Mouse (Mus musculus) spleen, adult 2 months (tissue): Measurements from ENCODE around the gene Mettl27. TPM values are rescaled to one million over a fixed set of nuclear protein-coding genes. Genes with fewer than 3 reads are reported as not detected.

Source experiments
- DNase-seq, 2 experiments: peaks; one replicate each; pipeline versions ENCODE4 v3.0.0 to v3.0.0-alpha.2; 2012 to 2021; ENCODE audit warnings: low spot score in 2 of 2, low read depth in 1 of 2
- H3K27ac ChIP-seq: fragments of 200-500 bp; 2 replicates; pipeline ENCODE4 v1.5.1; 2012; ENCODE audit warnings: low read length, inconsistent platforms; ENCODE audit not compliant: insufficient read depth
- H3K27me3 ChIP-seq: fragments of 200-500 bp; 2 replicates; pipeline ENCODE4 v1.6.1; 2012; ENCODE audit warnings: mild to moderate bottlenecking, moderate library complexity, low read length, inconsistent platforms; ENCODE audit not compliant: control insufficient read depth, insufficient read depth
- H3K36me3 ChIP-seq: fragments of 200-500 bp; 2 replicates; pipeline ENCODE4 v1.6.1; 2012; ENCODE audit warnings: mild to moderate bottlenecking, low read length, inconsistent platforms; ENCODE audit not compliant: control insufficient read depth, insufficient read depth
- H3K4me1 ChIP-seq: fragments of 200-500 bp; 2 replicates; pipeline ENCODE4 v1.6.1; 2011; ENCODE audit warnings: inconsistent platforms; ENCODE audit not compliant: control insufficient read depth, insufficient read depth, insufficient read length
- H3K4me3 ChIP-seq: fragments of 200-500 bp; 2 replicates; pipeline ENCODE4 v1.5.1; 2011; ENCODE audit warnings: mild to moderate bottlenecking, inconsistent platforms; ENCODE audit not compliant: insufficient read depth, insufficient read length; ENCODE audit errors: extremely low read depth
- CTCF ChIP-seq: fragments of 200-500 bp; IDR thresholded peaks from 2 replicates; pipeline ENCODE4 v1.5.1; 2011; ENCODE audit warnings: mild to moderate bottlenecking, inconsistent platforms; ENCODE audit not compliant: insufficient read depth, insufficient read length, insufficient replicate concordance; ENCODE audit errors: extremely low read depth
- POLR2A ChIP-seq: fragments of 200-500 bp; IDR thresholded peaks from 2 replicates; pipeline ENCODE4 v1.6.1; 2011; ENCODE audit warnings: low read depth, low read length, inconsistent platforms
- WGBS: fragments of 180-500 bp; shearing (Covaris S2); methylation state at CpG from one replicate; pipeline ENCODE4 v1.1.7; 2018; 5-methylcytosine and 5-hydroxymethylcytosine counted together
- polyA plus RNA-seq: library from polyadenylated mRNA; depleted of rRNA; stranded (reverse); fragments of >200 nt; gene quantifications from 2 replicates; pipeline ENCODE4 v1.2.3, GENCODE M21; 2012

Gene Mettl27
- polyA plus RNA-seq, 1 experiment = 9.8 TPM

GRCm38 (mm10) chr5:134895291-134895690 is 36.9 kb upstream of the Mettl27 start:
- TF ChIP-seq POLR2A = no peak
- no peak for TF ChIP-seq CTCF
- no peaks in the 10 kb centered on the region for H3K4me1 ChIP-seq
- H3K27ac ChIP-seq = no peak overlapping the region
- H3K27me3 ChIP-seq = no peaks in the 10 kb centered on the region
- DNase-seq = no peak
- no peak overlapping the region for H3K4me3 ChIP-seq
- H3K36me3 ChIP-seq = no peaks in the 10 kb centered on the region
- 89% methylated on average over 8 of the region's 8 CpGs for WGBS

GRCm38 (mm10) chr5:134896965-134897364 is 35.2 kb upstream of the Mettl27 start:
- no peak overlapping the region for H3K4me3 ChIP-seq
- no peaks in the 10 kb centered on the region for H3K36me3 ChIP-seq
- TF ChIP-seq CTCF (no peak), POLR2A (no peak)
- H3K27ac ChIP-seq = no peak overlapping the region
- WGBS = 97% methylated on average over 8 of the region's 8 CpGs
- no peaks in the 10 kb centered on the region for H3K27me3 ChIP-seq
- DNase-seq = no peak
- no peaks in the 10 kb centered on the region for H3K4me1 ChIP-seq

- DNase-seq = no peak
- no peaks in the 10 kb centered on the region for H3K4me1 ChIP-seq
- H3K4me3 ChIP-seq = no peak overlapping the region
- TF ChIP-seq POLR2A = no peak
- TF ChIP-seq CTCF = no peak
- WGBS = 89% methylated on average over 17 of the region's 17 CpGs
- H3K27ac ChIP-seq = no peak overlapping the region
- H3K36me3 ChIP-seq = no peaks in the 10 kb centered on the region
- no peaks in the 10 kb centered on the region for H3K27me3 ChIP-seq
These were observed 34.6 kb upstream of the Mettl27 start for GRCm38 (mm10) chr5:134897596-134897995.

GRCm38 (mm10) chr5:134901012-134901643 is 31.0 kb upstream of the Mettl27 start:
- TF ChIP-seq POLR2A (no peak), CTCF (no peak)
- Histone ChIP-seq H3K4me1 (no peaks in the 10 kb centered on the region), H3K4me3 (no peak overlapping the region), H3K36me3 (no peaks in the 10 kb centered on the region), H3K27me3 (no peaks in the 10 kb centered on the region), H3K27ac (no peak overlapping the region)
- WGBS = 63% methylated on average over 12 of the region's 12 CpGs
- no peak for DNase-seq

GRCm38 (mm10) chr5:134901644-134902027 is 30.5 kb upstream of the Mettl27 start:
- H3K4me3 ChIP-seq = no peak overlapping the region
- H3K4me1 ChIP-seq = no peaks in the 10 kb centered on the region
- no peaks in the 10 kb centered on the region for H3K36me3 ChIP-seq
- H3K27ac ChIP-seq = no peak overlapping the region
- no peaks in the 10 kb centered on the region for H3K27me3 ChIP-seq
- no peak for DNase-seq
- WGBS = 66% methylated on average over 8 of the region's 8 CpGs
- TF ChIP-seq CTCF (no peak), POLR2A (no peak)

- 90% methylated on average over 6 of the region's 6 CpGs for WGBS
- Histone ChIP-seq H3K4me1 (no peaks in the 10 kb centered on the region), H3K27ac (no peak within 1 kb of the TSS), H3K4me3 (no peak within 1 kb of the TSS), H3K36me3 (no peaks in the 10 kb centered on the region), H3K27me3 (no peaks in the 10 kb centered on the region)
- DNase-seq = no peak
- no peak for TF ChIP-seq CTCF
- TF ChIP-seq POLR2A = no peak
These were observed 25.5 kb upstream of the Mettl27 start, which contains the start of gene Tmem270 for GRCm38 (mm10) chr5:134906633-134907032. Tmem270 (minus strand) TSS chr5:134906733.

GRCm38 (mm10) chr5:134907135-134907534 is 25.0 kb upstream of the Mettl27 start:
- Histone ChIP-seq H3K27me3 (no peaks in the 10 kb centered on the region), H3K4me1 (no peaks in the 10 kb centered on the region), H3K27ac (no peak overlapping the region), H3K36me3 (no peaks in the 10 kb centered on the region), H3K4me3 (no peak overlapping the region)
- WGBS = under 1% methylated on average over 13 of the region's 13 CpGs
- DNase-seq = peak; percentile 34 to 70
- no peak for TF ChIP-seq POLR2A
- TF ChIP-seq CTCF = peak; percentile 90
